ENCODE assay signal across 8 mouse cellular contexts in the genomic region with DNA sequence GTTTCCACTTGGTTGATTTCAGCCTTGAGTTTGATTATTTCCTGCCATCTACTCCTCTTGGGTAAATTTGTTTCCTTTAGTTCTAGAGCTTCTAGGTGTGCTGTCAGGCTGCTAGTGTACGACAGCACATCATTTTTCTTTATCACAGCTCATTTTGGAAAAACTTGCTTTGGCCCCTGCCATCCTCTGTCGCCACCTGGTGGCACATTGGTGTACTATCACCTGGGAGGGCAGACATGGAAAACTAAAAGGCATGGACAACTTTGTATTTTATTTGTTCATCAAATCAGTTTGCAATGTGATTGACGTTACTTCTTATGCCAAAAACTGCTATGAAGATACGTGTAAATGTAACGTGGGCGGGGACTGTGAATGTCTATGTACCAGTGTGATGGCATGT. TPM values are rescaled to one million over a fixed set of nuclear protein-coding genes. Genes with fewer than 3 reads are reported as not detected.
DNase-seq lines count a peak whose midpoint lies in the region; ATAC-seq and TF ChIP-seq lines count a peak whose summit lies in the region.

No protein-coding gene starts in this region.

- H3K4me2 ChIP-seq in hindbrain, embryonic 12.5 days (replicated peaks): no peak overlapping the region

- ATAC-seq in hindbrain, embryonic 12.5 days (ENCODE audit: low FRiP score): no peak
- ATAC-seq in G1E (ENCODE audit: extremely low read depth, insufficient number of reproducible peaks, low FRiP score, poor library complexity, severe bottlenecking): no peak
- peak; percentile 70 for ATAC-seq in monocyte, adult 5-6 weeks (replicated peaks; ENCODE audit: insufficient number of reproducible peaks, low FRiP score, low TSS enrichment, poor library complexity, severe bottlenecking)

- no peaks in the 10 kb centered on the region for H3K9me3 ChIP-seq in hindbrain, embryonic 10.5 days
- H3K9me3 ChIP-seq in hindbrain, embryonic 12.5 days (replicated peaks): no peaks in the 10 kb centered on the region
- H3K9me3 ChIP-seq in G1E (replicated peaks): no peaks in the 10 kb centered on the region

- no peaks in the 10 kb centered on the region for H3K36me3 ChIP-seq in hindbrain, embryonic 10.5 days
- no peaks in the 10 kb centered on the region for H3K36me3 ChIP-seq in hindbrain, embryonic 12.5 days
- no peaks in the 10 kb centered on the region for H3K36me3 ChIP-seq in G1E (replicated peaks)

- H3K4me1 ChIP-seq in hindbrain, embryonic 10.5 days (replicated peaks): no peaks in the 10 kb centered on the region
- no peaks in the 10 kb centered on the region for H3K4me1 ChIP-seq in hindbrain, embryonic 12.5 days
- no peaks in the 10 kb centered on the region for H3K4me1 ChIP-seq in G1E (ENCODE audit: insufficient read depth, low read depth, low read length)

- 26% methylated on average over 6 of the region's 6 CpGs for WGBS in hindbrain, embryonic 10.5 days
- WGBS in hindbrain, embryonic 12.5 days: 27% methylated on average over 6 of the region's 6 CpGs

- no peak overlapping the region for H3K9ac ChIP-seq in hindbrain, embryonic 12.5 days

- TF ChIP-seq CTCF in G1E (IDR thresholded peaks at IDR 0.05; ENCODE audit: low read depth, low read length): peak; percentile 53; the same call in 1 of the 2 replicates

- DNase-seq in hindbrain, embryonic 10.5 days (ENCODE audit: low spot score): peak; percentile 41
- peak; percentile 60 for DNase-seq in 3T3-L1 (ENCODE audit: low read depth, low spot score)
- no peak for DNase-seq in G1E (ENCODE audit: low spot score)
- peak; percentile 73 to 79 for DNase-seq in cerebellum, postnatal 10 days
- DNase-seq in kidney, postnatal 10 days: peak; percentile 67
- peak; percentile 19 to 42 for DNase-seq in urinary bladder, postnatal 36 days (ENCODE audit: low spot score in 2 of 2)

- H3K27me3 ChIP-seq in hindbrain, embryonic 10.5 days (ENCODE audit: insufficient read depth, poor library complexity, severe bottlenecking): no peaks in the 10 kb centered on the region
- no peaks in the 10 kb centered on the region for H3K27me3 ChIP-seq in hindbrain, embryonic 12.5 days
- peaks cover 9% of the 10 kb centered on the region; the same call in 1 of the 2 replicates for H3K27me3 ChIP-seq in G1E (ENCODE audit: insufficient read depth, low read length)

- H3K27ac ChIP-seq in hindbrain, embryonic 10.5 days: no peak overlapping the region
- H3K27ac ChIP-seq in hindbrain, embryonic 12.5 days: no peak overlapping the region

- H3K4me3 ChIP-seq in hindbrain, embryonic 10.5 days: no peak overlapping the region
- H3K4me3 ChIP-seq in hindbrain, embryonic 12.5 days: no peak overlapping the region
- no peak overlapping the region for H3K4me3 ChIP-seq in G1E (ENCODE audit: low read depth, low read length)

RNA-seq across cellular contexts. Expression of gene Perp, which starts 59.3 kb away (rescaled TPM):
- 15.7 and 18.2 TPM in 2 replicates for polyA plus RNA-seq in hindbrain, embryonic 10.5 days (2016; fragmentation: Nextera tagmentation; extraction: Ambion mirVana)
- polyA plus RNA-seq in hindbrain, embryonic 12.5 days (2016; fragmentation: Nextera tagmentation; extraction: Ambion mirVana): 11.8 and 11.9 TPM in 2 replicates
- total RNA-seq in G1E (2014; fragmentation: Nextera tagmentation) (not detected in 2 replicates), G1E (2017) (not detected in 2 replicates)
- not detected in 2 replicates for polyA plus RNA-seq in G1E (2012)
- total RNA-seq in monocyte, adult 5-6 weeks (2017): 2.4 to 14.3 TPM (median 11.1 TPM) in 3 replicates

Comparison
In these comparisons a context has a peak if more than half of its experiments do, and no peak if none do; other contexts are left out.
1. RNA of gene Perp, which starts 59.3 kb away (polyA plus RNA-seq): 15.7 to 18.2 TPM in hindbrain, embryonic 10.5 days and 11.8 to 11.9 TPM in hindbrain, embryonic 12.5 days; not detected in G1E; every median in the first group is over 10 times any median in the second.